Mouse (Mus musculus) hindbrain, embryonic 13.5 days (tissue): ENCODE measurements around the gene Arhgap29. TPM values are rescaled to one million over a fixed set of nuclear protein-coding genes. Genes with fewer than 3 reads are reported as not detected.

Experiments used
- ATAC-seq: fragments of 200-750 bp; cut with Nextera tagmentation; 2 replicates; pipeline ENCODE4 v1.8.0; 2017; ENCODE audit warnings: moderate TSS enrichment; ENCODE audit not compliant: low FRiP score
- H3K27ac ChIP-seq: fragments of 300-500 bp; sonication (generic); 2 replicates; pipeline ENCODE4 v1.5.1; 2015; ENCODE audit warnings: inconsistent platforms, mild to moderate bottlenecking, moderate library complexity
- H3K27me3 ChIP-seq: fragments of 300-500 bp; sonication (generic); 2 replicates; pipeline ENCODE4 v1.6.1; 2015; ENCODE audit warnings: mild to moderate bottlenecking, inconsistent platforms
- H3K36me3 ChIP-seq: fragments of 300-500 bp; sonication (generic); 2 replicates; pipeline ENCODE4 v1.6.1; 2015; ENCODE audit warnings: mild to moderate bottlenecking, inconsistent platforms
- H3K4me1 ChIP-seq: fragments of 300-500 bp; sonication (generic); replicated peaks from 2 replicates; pipeline ENCODE4 v1.6.1; 2015; ENCODE audit warnings: inconsistent platforms
- H3K4me2 ChIP-seq: fragments of 300-500 bp; sonication (generic); 2 replicates; pipeline ENCODE4 v1.6.1; 2015; ENCODE audit warnings: inconsistent platforms, mild to moderate bottlenecking, moderate library complexity
- H3K4me3 ChIP-seq: fragments of 300-500 bp; sonication (generic); 2 replicates; pipeline ENCODE4 v1.5.1; 2015; ENCODE audit warnings: mild to moderate bottlenecking, inconsistent platforms
- H3K9ac ChIP-seq: fragments of 300-500 bp; sonication (generic); 2 replicates; pipeline ENCODE4 v1.6.1; 2015; ENCODE audit warnings: mild to moderate bottlenecking, inconsistent platforms
- H3K9me3 ChIP-seq: fragments of 300-500 bp; sonication (generic); 2 replicates; pipeline ENCODE4 v1.6.1; 2016; ENCODE audit warnings: inconsistent platforms
- WGBS: fragments of 180-500 bp; shearing (Covaris S2); methylation state at CpG from one replicate; pipeline ENCODE4 v1.1.7; 2015; 5-methylcytosine and 5-hydroxymethylcytosine counted together
- polyA plus RNA-seq: library from polyadenylated mRNA; unstranded; fragments of >200 nt; fragmentation: Nextera tagmentation; extraction: Ambion mirVana; gene quantifications from 2 replicates; pipeline ENCODE4 v1.2.1, GENCODE M21; 2015

Gene Arhgap29
- polyA plus RNA-seq, 1 experiment from 2014 or later = 30.0 TPM

DNA sequence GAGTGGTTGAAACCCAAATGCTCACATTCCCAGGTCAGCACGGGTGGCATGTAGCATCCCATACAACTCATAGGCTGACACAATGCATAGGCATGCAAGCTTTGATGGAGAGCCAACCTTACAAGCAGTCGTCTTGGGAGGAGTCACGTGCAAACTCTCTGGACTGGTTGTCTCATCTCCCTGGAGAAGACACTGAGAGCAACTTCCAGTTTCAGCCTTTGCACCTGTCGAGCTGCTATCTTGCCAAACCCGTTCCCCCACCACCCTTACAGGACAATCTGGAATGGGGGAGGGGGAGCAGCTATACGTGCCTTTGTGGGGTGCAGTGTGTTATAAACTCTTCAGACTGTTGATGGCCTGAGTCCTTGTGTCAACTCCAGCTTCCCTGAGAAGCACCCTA, 96.8 kb downstream of the Arhgap29 start:
- no peaks in the 10 kb centered on the region for H3K36me3 ChIP-seq
- peaks cover 47% of the 10 kb centered on the region for H3K4me1 ChIP-seq
- no peak overlapping the region for H3K4me3 ChIP-seq
- peaks cover 85% of the 10 kb centered on the region for H3K27me3 ChIP-seq
- no peak overlapping the region for H3K9ac ChIP-seq
- ATAC-seq = no peak
- no peaks in the 10 kb centered on the region for H3K9me3 ChIP-seq
- H3K4me2 ChIP-seq = no peak overlapping the region
- 60% methylated on average over 6 of the region's 6 CpGs for WGBS
- H3K27ac ChIP-seq = no peak overlapping the region

DNA sequence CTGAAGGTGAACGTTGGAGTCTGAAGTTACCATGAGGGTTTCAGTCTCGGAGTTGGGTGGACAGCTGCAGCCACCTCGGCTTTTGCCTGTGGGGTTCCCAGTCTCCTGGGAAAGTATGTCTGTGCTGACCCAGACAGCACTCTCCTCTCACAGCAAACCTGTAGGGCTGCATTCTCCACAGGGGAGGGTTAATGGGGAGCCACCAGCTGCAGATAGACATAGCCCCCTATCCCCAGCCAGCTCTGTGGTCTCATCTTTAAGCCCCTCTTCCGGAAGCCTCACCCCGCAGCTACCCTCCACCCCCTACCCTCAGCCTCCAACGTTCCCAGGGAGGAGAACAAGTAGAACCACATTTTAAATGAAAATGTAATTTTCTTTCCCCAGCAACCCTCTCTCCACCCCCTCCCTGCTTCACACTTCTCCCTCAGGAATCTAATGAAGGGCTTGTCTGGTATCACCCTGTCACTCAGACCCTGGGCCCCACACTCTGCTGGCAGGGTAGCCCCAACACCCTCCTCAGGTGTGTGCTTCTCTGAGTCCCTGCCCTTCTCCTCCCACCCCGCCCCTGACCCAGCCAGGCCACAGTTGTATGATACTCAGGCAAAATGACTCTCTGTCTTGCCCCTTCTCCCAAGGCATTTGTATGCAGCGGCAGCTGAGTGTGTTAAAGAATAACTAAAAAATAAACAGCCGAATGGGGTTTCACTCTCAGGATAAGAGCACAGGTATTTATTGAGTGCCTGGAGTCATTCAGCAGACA, 106.3 kb downstream of the Arhgap29 start:
- Histone ChIP-seq H3K9me3 (no peaks in the 10 kb centered on the region), H3K27ac (no peak overlapping the region), H3K36me3 (no peaks in the 10 kb centered on the region), H3K4me1 (no peaks in the 10 kb centered on the region), H3K9ac (no peak overlapping the region), H3K27me3 (peaks cover 27% of the 10 kb centered on the region), H3K4me2 (no peak overlapping the region), H3K4me3 (no peak overlapping the region)
- 64% methylated on average over 9 of the region's 9 CpGs for WGBS
- no peak for ATAC-seq

DNA sequence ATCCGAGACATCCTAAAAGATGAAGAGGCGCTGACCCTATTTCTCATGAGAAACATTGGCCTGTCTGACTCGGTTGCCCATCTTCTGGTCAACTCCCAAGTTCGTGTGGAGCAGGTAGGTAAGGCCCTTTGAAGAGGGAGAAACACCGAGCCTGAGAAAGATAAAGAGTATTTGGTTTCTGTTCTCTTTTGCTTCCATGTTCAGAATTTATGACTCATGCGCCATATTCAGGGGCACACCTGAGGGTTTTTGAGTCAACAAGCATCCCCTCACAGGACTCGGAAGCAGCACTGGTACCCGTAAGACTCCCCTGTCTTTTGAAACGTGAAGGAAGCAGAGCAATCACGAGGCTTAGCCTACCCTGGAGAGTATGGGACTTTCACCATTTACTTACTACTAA, 110.2 kb downstream of the Arhgap29 start:
- ATAC-seq = no peak
- Histone ChIP-seq H3K9me3 (no peaks in the 10 kb centered on the region), H3K4me1 (no peaks in the 10 kb centered on the region), H3K27ac (no peak overlapping the region), H3K27me3 (peaks cover 14% of the 10 kb centered on the region; the same call in 1 of the 2 replicates), H3K36me3 (no peaks in the 10 kb centered on the region), H3K4me2 (no peak overlapping the region), H3K9ac (no peak overlapping the region), H3K4me3 (no peak overlapping the region)
- WGBS = 89% methylated on average over 10 of the region's 10 CpGs

DNA sequence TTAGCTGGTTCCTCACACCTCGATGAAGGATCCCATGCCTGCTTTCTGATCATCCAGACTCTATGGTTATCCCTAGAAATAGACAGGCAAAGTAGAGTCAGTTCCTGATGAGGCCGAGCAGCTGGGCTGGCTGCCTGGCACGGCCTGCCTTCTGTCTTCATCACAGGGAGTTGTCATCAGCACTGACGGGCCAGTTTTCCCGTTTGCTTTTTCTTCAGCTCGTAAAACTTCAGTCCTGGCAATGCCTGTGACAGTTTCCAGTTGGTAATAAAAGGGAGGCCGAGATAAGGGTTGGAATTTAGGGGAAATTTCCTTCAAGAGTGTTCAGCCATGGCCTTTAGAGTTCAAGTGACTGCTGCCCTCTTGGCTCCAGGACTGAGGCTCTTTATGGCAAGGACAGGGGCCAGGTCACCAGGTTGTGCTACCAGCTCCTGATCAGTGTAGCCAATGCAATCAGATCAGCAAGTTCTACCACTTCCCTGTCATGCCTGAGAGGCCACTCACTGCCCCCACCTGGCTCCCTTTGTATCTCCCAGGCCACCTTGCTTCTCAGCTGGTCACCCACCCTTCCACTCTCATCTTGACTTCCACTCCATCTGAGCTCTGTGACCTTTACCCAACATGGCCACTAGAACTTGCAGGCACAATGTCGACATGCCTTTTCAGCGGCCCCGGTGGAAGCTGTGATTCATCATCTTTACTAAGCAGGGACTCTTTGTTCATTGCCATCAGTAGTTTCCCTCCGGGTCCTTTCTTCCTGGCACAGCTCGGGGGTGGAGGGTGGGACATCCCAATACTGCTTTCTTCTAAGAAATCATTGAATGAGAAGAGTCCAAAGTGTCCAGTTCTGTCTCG, 112.4 kb downstream of the Arhgap29 start:
- ATAC-seq = no peak
- 78% methylated on average over 13 of the region's 13 CpGs for WGBS

More for the DNA sequence above, 112.4 kb downstream of the Arhgap29 start:
- Histone ChIP-seq H3K9ac (no peak overlapping the region), H3K9me3 (no peaks in the 10 kb centered on the region), H3K4me3 (no peak overlapping the region), H3K27me3 (peaks cover 7% of the 10 kb centered on the region; the same call in 1 of the 2 replicates), H3K4me2 (no peak overlapping the region), H3K4me1 (no peaks in the 10 kb centered on the region), H3K36me3 (no peaks in the 10 kb centered on the region), H3K27ac (no peak overlapping the region)

Other genes with a start within 250 kb of the Arhgap29 start
- 5.6 and 5.8 TPM in 2 replicates for gene F3, start 229.0 kb upstream of the Arhgap29 start, polyA plus RNA-seq
- 69.1 and 70.6 TPM in 2 replicates for gene Abcd3, start 137.2 kb upstream of the Arhgap29 start, polyA plus RNA-seq
- 2.1 and 3.1 TPM in 2 replicates for gene Abca4, start 91.9 kb downstream of the Arhgap29 start, polyA plus RNA-seq